Mouse (Mus musculus) ES-E14 (cell line): Measurements from ENCODE around the gene Herpud1.

Experiments
- CHD2 ChIP-seq: IDR thresholded peaks from 2 replicates; pipeline ENCODE4 v1.6.1; 2014; ENCODE audit warnings: mild to moderate bottlenecking, low read depth, low read length, inconsistent platforms
- HCFC1 ChIP-seq: IDR thresholded peaks from 2 replicates; pipeline ENCODE4 v1.6.1; 2012; ENCODE audit warnings: low read length, inconsistent platforms, borderline replicate concordance; ENCODE audit not compliant: insufficient read depth
- MAFK ChIP-seq: IDR thresholded peaks from 2 replicates; pipeline ENCODE4 v1.6.1; 2014; ENCODE audit warnings: mild to moderate bottlenecking, low read depth, low read length, inconsistent platforms; ENCODE audit not compliant: insufficient read depth
- ZNF384 ChIP-seq: IDR thresholded peaks from 2 replicates; pipeline ENCODE4 v1.6.1; 2012; ENCODE audit warnings: low read depth, low read length, inconsistent platforms

GRCm38 (mm10) chr8:94363288-94363688, 22.9 kb upstream of the Herpud1 start:
- TF ChIP-seq HCFC1 = no peak
- TF ChIP-seq MAFK = no peak
- no peak for TF ChIP-seq ZNF384
- TF ChIP-seq CHD2 = no peak
